Mouse (Mus musculus) hindbrain, postnatal 0 days (tissue): ENCODE data around the gene C1d. TPM values are rescaled to one million over a fixed set of nuclear protein-coding genes. Genes with fewer than 3 reads are reported as not detected.

Experiments
- ATAC-seq: fragments of 200-750 bp; cut with Nextera tagmentation; 2 replicates; pipeline ENCODE4 v1.8.0; 2017; ENCODE audit warnings: mild to moderate bottlenecking, moderate TSS enrichment, moderate library complexity
- DNase-seq: peaks from one replicate; pipeline ENCODE4 v3.0.0-alpha.2; 2015; ENCODE audit warnings: low spot score
- H3K27ac ChIP-seq: fragments of 300-500 bp; sonication (generic); 2 replicates; pipeline ENCODE4 v1.5.1; 2014; ENCODE audit warnings: mild to moderate bottlenecking
- H3K27me3 ChIP-seq: fragments of 300-500 bp; sonication (generic); 2 replicates; pipeline ENCODE4 v1.6.1; 2014; ENCODE audit warnings: low read length, mixed read lengths; ENCODE audit not compliant: insufficient read depth
- H3K36me3 ChIP-seq: fragments of 300-500 bp; sonication (generic); 2 replicates; pipeline ENCODE4 v1.6.1; 2014; ENCODE audit warnings: low read length, mixed read lengths; ENCODE audit not compliant: insufficient read depth
- H3K4me1 ChIP-seq: fragments of 300-500 bp; sonication (generic); 2 replicates; pipeline ENCODE4 v1.6.1; 2014; ENCODE audit warnings: antibody characterized with exemption, low read length, mixed read lengths; ENCODE audit not compliant: insufficient read depth
- H3K4me2 ChIP-seq: fragments of 300-500 bp; sonication (generic); 2 replicates; pipeline ENCODE4 v1.6.1; 2014; ENCODE audit warnings: low read depth, mild to moderate bottlenecking, low read length, moderate library complexity, mixed read lengths
- H3K4me3 ChIP-seq: fragments of 300-500 bp; sonication (generic); 2 replicates; pipeline ENCODE4 v1.5.1; 2014; ENCODE audit warnings: low read length
- H3K9ac ChIP-seq: fragments of 300-500 bp; sonication (generic); replicated peaks from 2 replicates; pipeline ENCODE4 v1.6.1; 2014; ENCODE audit warnings: mild to moderate bottlenecking, low read length, moderate library complexity, mixed read lengths
- H3K9me3 ChIP-seq: fragments of 300-500 bp; sonication (generic); 2 replicates; pipeline ENCODE4 v1.6.1; 2016; ENCODE audit warnings: low read length, mixed read lengths
- CTCF ChIP-seq: IDR thresholded peaks from 2 replicates; pipeline ENCODE4 v1.5.1; 2016; ENCODE audit warnings: antibody characterized with exemption, control low read depth, low read depth
- WGBS: fragments of 180-500 bp; shearing (Covaris S2); extraction: QIAGEN DNeasy Blood & Tissue Kit; methylation state at CpG from one replicate; pipeline ENCODE4 v1.1.7; 2014; 5-methylcytosine and 5-hydroxymethylcytosine counted together
- polyA plus RNA-seq: library from polyadenylated mRNA; unstranded; fragments of >200 nt; fragmentation: Nextera tagmentation; extraction: Ambion mirVana; gene quantifications from 2 replicates; pipeline ENCODE4 v1.2.1, GENCODE M21; 2015
- total RNA-seq: library from RNA; depleted of rRNA; stranded (reverse); fragments of >200 nt; gene quantifications from 2 replicates; pipeline ENCODE4 v1.2.3, GENCODE M21; 2014; rRNA removed

C1d gene
- total and polyA plus RNA-seq, 2 experiments from 2014 or later = 26.6 to 175 TPM

- 81% methylated on average over 1 of the region's 1 CpGs for WGBS
- TF ChIP-seq CTCF = no peak
- Histone ChIP-seq H3K27ac (no peak overlapping the region), H3K4me1 (no peaks in the 10 kb centered on the region), H3K27me3 (no peaks in the 10 kb centered on the region), H3K36me3 (peaks cover 7% of the 10 kb centered on the region), H3K4me3 (no peak overlapping the region), H3K4me2 (no peak overlapping the region), H3K9me3 (no peaks in the 10 kb centered on the region), H3K9ac (no peak overlapping the region)
- DNase-seq = no peak
- ATAC-seq = no peak
Measured at GRCm38 (mm10) chr11:17268801-17269200, 11.4 kb downstream of the C1d start.

- H3K4me1 ChIP-seq = no peaks in the 10 kb centered on the region
- ATAC-seq (peak; percentile 73; the same call in 1 of the 2 replicates), DNase-seq (peak; percentile 84)
- no peak overlapping the region for H3K4me3 ChIP-seq
- no peak overlapping the region for H3K27ac ChIP-seq
- H3K9ac ChIP-seq = no peak overlapping the region
- peak; percentile 92 for TF ChIP-seq CTCF
- no peaks in the 10 kb centered on the region for H3K9me3 ChIP-seq
- no peak overlapping the region for H3K4me2 ChIP-seq
- 12% methylated on average over 9 of the region's 9 CpGs for WGBS
- H3K27me3 ChIP-seq = no peaks in the 10 kb centered on the region
- no peaks in the 10 kb centered on the region for H3K36me3 ChIP-seq
Measured at GRCm38 (mm10) chr11:17279959-17280358, 22.6 kb downstream of the C1d start.

DNA sequence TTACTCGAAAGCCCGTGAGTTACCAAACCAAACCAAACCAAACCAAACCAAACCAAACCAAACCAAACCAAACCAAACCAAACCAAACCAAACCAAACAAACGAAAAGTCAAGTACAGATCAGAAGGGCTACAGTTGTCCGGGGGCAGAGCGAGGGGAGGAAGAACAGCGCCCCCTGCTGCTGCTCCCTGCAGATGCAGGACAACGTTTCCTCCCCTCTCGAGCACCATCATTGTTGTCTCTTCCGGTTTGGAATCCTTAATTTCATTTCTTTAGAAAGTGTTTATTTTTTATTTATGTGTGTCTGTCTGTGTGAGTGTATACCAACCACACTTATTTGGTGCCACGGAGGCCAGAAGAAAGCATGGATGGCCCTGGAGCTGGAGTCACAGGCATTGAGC lies 26.7 kb downstream of the C1d start:
- Histone ChIP-seq H3K36me3 (no peaks in the 10 kb centered on the region), H3K4me2 (no peak overlapping the region), H3K4me3 (no peak overlapping the region), H3K9me3 (no peaks in the 10 kb centered on the region), H3K4me1 (no peaks in the 10 kb centered on the region), H3K9ac (no peak overlapping the region), H3K27me3 (no peaks in the 10 kb centered on the region), H3K27ac (no peak overlapping the region)
- WGBS = 75% methylated on average over 10 of the region's 10 CpGs
- ATAC-seq (no peak), DNase-seq (no peak)
- TF ChIP-seq CTCF = peak; percentile 25

GRCm38 (mm10) chr11:17288884-17289283 lies 31.5 kb downstream of the C1d start:
- Histone ChIP-seq H3K27me3 (no peaks in the 10 kb centered on the region), H3K4me3 (no peak overlapping the region), H3K9me3 (no peaks in the 10 kb centered on the region), H3K36me3 (no peaks in the 10 kb centered on the region), H3K9ac (no peak overlapping the region), H3K27ac (no peak overlapping the region), H3K4me2 (no peak overlapping the region), H3K4me1 (no peaks in the 10 kb centered on the region)
- no peak for ATAC-seq
- no peak for TF ChIP-seq CTCF
- DNase-seq = no peak

DNA sequence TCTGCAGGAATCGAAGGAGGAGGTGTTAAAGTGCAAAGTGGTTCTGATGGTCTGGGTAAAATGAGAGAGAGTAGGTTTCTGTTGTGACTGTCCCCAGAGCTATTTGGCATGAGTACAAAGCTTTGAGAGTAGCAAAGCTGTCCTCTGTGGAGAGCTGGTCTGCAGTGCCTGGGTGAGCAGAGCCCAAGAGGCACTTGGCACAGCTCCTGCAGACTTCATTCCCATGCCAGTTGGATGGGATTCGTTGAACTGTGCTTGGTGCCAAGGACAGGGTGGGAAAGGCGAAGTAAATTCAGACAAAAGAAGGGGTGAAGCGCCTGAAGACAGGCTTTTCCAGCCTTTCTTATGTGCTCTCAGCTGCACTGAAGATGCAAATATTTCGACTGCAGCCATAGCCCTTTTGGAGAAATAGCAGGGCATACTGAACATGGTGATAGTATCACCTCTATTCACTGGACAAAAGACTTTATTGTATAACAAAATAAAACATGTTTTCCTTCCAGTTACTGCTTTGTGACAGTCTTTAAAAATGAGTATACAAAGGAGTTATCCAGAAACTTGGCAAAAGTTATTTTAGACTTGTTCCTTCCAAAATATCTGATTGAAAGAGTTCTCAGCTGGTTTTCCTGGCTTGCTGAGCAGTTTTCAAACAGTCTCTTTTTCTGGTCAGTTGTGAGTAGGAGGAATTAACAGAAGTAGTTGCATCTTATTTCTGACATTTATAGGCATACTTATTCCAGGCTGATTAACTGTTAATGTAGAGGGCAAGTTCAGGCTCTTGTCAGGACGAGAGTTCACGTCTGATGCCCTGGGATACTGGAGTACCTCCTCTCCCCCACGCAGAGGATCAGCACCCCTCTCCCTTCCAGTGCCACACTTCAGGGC lies 48.9 kb downstream of the C1d start:
- H3K4me1 ChIP-seq = peaks cover 8% of the 10 kb centered on the region; the same call in 1 of the 2 replicates
- H3K9ac ChIP-seq = no peak overlapping the region
- H3K4me3 ChIP-seq = no peak overlapping the region
- TF ChIP-seq CTCF = no peak
- no peaks in the 10 kb centered on the region for H3K9me3 ChIP-seq
- 39% methylated on average over 8 of the region's 8 CpGs for WGBS
- peak; percentile 91 for DNase-seq
- H3K27ac ChIP-seq = peak overlapping the region; percentile 32; the same call in 1 of the 2 replicates
- H3K36me3 ChIP-seq = no peaks in the 10 kb centered on the region
- H3K27me3 ChIP-seq = no peaks in the 10 kb centered on the region
- no peak overlapping the region for H3K4me2 ChIP-seq
- ATAC-seq = peak; percentile 97

GRCm38 (mm10) chr11:17307457-17307856 lies 50.1 kb downstream of the C1d start:
- TF ChIP-seq CTCF = no peak
- no peak for ATAC-seq

More at GRCm38 (mm10) chr11:17307457-17307856, 50.1 kb downstream of the C1d start:
- no peak overlapping the region for H3K27ac ChIP-seq
- peaks cover 8% of the 10 kb centered on the region; the same call in 1 of the 2 replicates for H3K4me1 ChIP-seq
- no peak overlapping the region for H3K4me2 ChIP-seq
- H3K4me3 ChIP-seq = no peak overlapping the region
- H3K27me3 ChIP-seq = no peaks in the 10 kb centered on the region
- no peaks in the 10 kb centered on the region for H3K9me3 ChIP-seq
- no peaks in the 10 kb centered on the region for H3K36me3 ChIP-seq
- no peak overlapping the region for H3K9ac ChIP-seq
- DNase-seq = no peak

Other genes with a start within 250 kb of the C1d start
- 97.9 and 116 TPM in 2 replicates for gene Cnrip1, start 206.0 kb upstream of the C1d start, total RNA-seq
- 195 and 197 TPM in 2 replicates for gene Cnrip1, start 206.0 kb upstream of the C1d start, polyA plus RNA-seq
- gene Plek, start 205.2 kb upstream of the C1d start, total RNA-seq = 3.3 and 3.7 TPM in 2 replicates
- gene Plek, start 205.2 kb upstream of the C1d start, polyA plus RNA-seq = 4.0 and 4.1 TPM in 2 replicates
- 90.3 and 94.7 TPM in 2 replicates for gene Ppp3r1, start 98.3 kb upstream of the C1d start, total RNA-seq
- gene Ppp3r1, start 98.3 kb upstream of the C1d start, polyA plus RNA-seq = 260 and 268 TPM in 2 replicates
- 10.7 and 11.6 TPM in 2 replicates for gene Wdr92, start 75.5 kb upstream of the C1d start, total RNA-seq
- gene Wdr92, start 75.5 kb upstream of the C1d start, polyA plus RNA-seq = 11.4 and 13.1 TPM in 2 replicates
- gene Pno1, start 46.0 kb upstream of the C1d start, total RNA-seq = 14.8 and 25.0 TPM in 2 replicates
- gene Pno1, start 46.0 kb upstream of the C1d start, polyA plus RNA-seq = 56.4 and 60.9 TPM in 2 replicates